Mouse (Mus musculus) liver, embryonic 12.5 days (tissue): ENCODE data around the gene Psmb5. TPM values are rescaled to one million over a fixed set of nuclear protein-coding genes. Genes with fewer than 3 reads are reported as not detected.
"Not testable (repeated sequence)": the region's sequence is repeated elsewhere in the genome, so short reads cannot be mapped to it uniquely, and the experiment has no call there.

Experiments
- ATAC-seq: fragments of 200-750 bp; cut with Nextera tagmentation; 2 replicates; pipeline ENCODE4 v1.8.0; 2017; ENCODE audit warnings: moderate number of reproducible peaks, mild to moderate bottlenecking, moderate library complexity
- H3K27ac ChIP-seq: fragments of 300-500 bp; sonication (generic); 2 replicates; pipeline ENCODE4 v1.5.1; 2016; ENCODE audit warnings: mild to moderate bottlenecking
- H3K27me3 ChIP-seq: fragments of 300-500 bp; sonication (generic); replicated peaks from 2 replicates; pipeline ENCODE4 v1.6.1; 2016; ENCODE audit warnings: mild to moderate bottlenecking, moderate library complexity
- H3K36me3 ChIP-seq: fragments of 300-500 bp; sonication (generic); 2 replicates; pipeline ENCODE4 v1.6.1; 2016; ENCODE audit warnings: mild to moderate bottlenecking, moderate library complexity
- H3K4me1 ChIP-seq: fragments of 300-500 bp; sonication (generic); 2 replicates; pipeline ENCODE4 v1.6.1; 2016
- H3K4me2 ChIP-seq: fragments of 300-500 bp; sonication (generic); 2 replicates; pipeline ENCODE4 v1.6.1; 2016; ENCODE audit warnings: mild to moderate bottlenecking, moderate library complexity
- H3K4me3 ChIP-seq: fragments of 300-500 bp; sonication (generic); 2 replicates; pipeline ENCODE4 v1.5.1; 2016; ENCODE audit warnings: mild to moderate bottlenecking, moderate library complexity
- H3K9ac ChIP-seq: fragments of 300-500 bp; sonication (generic); 2 replicates; pipeline ENCODE4 v1.6.1; 2016; ENCODE audit warnings: mild to moderate bottlenecking, moderate library complexity
- H3K9me3 ChIP-seq: fragments of 300-500 bp; sonication (generic); replicated peaks from 2 replicates; pipeline ENCODE4 v1.6.1; 2016; ENCODE audit warnings: mild to moderate bottlenecking, moderate library complexity
- WGBS: fragments of 180-500 bp; shearing (Covaris S2); methylation state at CpG from one replicate; pipeline ENCODE4 v1.1.7; 2016; ENCODE audit not compliant: insufficient replicate concordance; 5-methylcytosine and 5-hydroxymethylcytosine counted together
- polyA plus RNA-seq: library from polyadenylated mRNA; unstranded; fragments of >200 nt; fragmentation: Nextera tagmentation; extraction: Ambion mirVana; gene quantifications from 2 replicates; pipeline ENCODE4 v1.2.1, GENCODE M21; 2016

Gene Psmb5
- polyA plus RNA-seq, 1 experiment from 2014 or later = 292 TPM

- Histone ChIP-seq H3K27ac (no peak overlapping the region), H3K27me3 (peaks cover 33% of the 10 kb centered on the region), H3K4me2 (no peak overlapping the region), H3K9ac (no peak overlapping the region), H3K4me1 (peaks cover 10% of the 10 kb centered on the region), H3K36me3 (peaks cover 14% of the 10 kb centered on the region), H3K9me3 (no peaks in the 10 kb centered on the region), H3K4me3 (no peak overlapping the region)
- WGBS = 63% methylated on average over 5 of the region's 5 CpGs
- no peak for ATAC-seq
Measured at GRCm38 (mm10) chr14:54628103-54628502, 10.3 kb upstream of the Psmb5 start.

GRCm38 (mm10) chr14:54624976-54625375, 7.2 kb upstream of the Psmb5 start:
- ATAC-seq = no peak
- no peaks in the 10 kb centered on the region for H3K9me3 ChIP-seq
- no peak overlapping the region for H3K27ac ChIP-seq
- H3K4me3 ChIP-seq = no peak overlapping the region
- H3K27me3 ChIP-seq = peaks cover 38% of the 10 kb centered on the region
- WGBS = 66% methylated on average over 10 of the region's 10 CpGs
- no peak overlapping the region for H3K9ac ChIP-seq
- H3K36me3 ChIP-seq = no peaks in the 10 kb centered on the region
- H3K4me1 ChIP-seq = peaks cover 9% of the 10 kb centered on the region
- H3K4me2 ChIP-seq = no peak overlapping the region

- H3K4me3 ChIP-seq = no peak overlapping the region
- no peak overlapping the region for H3K9ac ChIP-seq
- peaks cover 38% of the 10 kb centered on the region for H3K27me3 ChIP-seq
- H3K36me3 ChIP-seq = no peaks in the 10 kb centered on the region
- no peaks in the 10 kb centered on the region for H3K9me3 ChIP-seq
- ATAC-seq = peak; percentile 66; the same call in 1 of the 2 replicates
- H3K4me2 ChIP-seq = no peak overlapping the region
- no peak overlapping the region for H3K27ac ChIP-seq
- 57% methylated on average over 6 of the region's 6 CpGs for WGBS
- peaks cover 9% of the 10 kb centered on the region for H3K4me1 ChIP-seq
Measured at GRCm38 (mm10) chr14:54623334-54623733, 5.5 kb upstream of the Psmb5 start.

DNA sequence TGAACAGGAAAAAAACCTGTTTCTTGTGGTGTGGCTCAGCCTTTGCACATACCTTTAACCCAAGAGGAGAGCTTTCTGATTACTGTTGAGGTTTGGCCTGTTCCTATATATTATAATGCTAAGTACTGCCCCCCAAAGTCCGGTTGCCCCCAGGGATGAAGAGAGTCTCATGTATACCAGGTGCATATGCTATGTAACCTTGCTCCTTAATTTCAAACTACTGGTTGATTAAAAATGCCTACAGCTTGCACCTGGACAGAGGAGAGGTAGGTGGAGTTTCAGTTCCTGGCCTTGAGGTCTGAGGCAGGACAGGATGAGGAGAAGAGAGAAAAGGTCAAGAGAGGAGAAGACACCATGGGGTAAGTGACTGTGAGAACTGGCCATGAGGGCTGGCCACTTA, 3.3 kb upstream of the Psmb5 start, which contains the start of gene Psmb11:
Gene Psmb11 (plus strand): TSS at position 301 of the 400 bp plus-strand sequence.
- no peak within 1 kb of the TSS; the same call in 1 of the 2 replicates for H3K9ac ChIP-seq
- H3K9me3 ChIP-seq = no peaks in the 10 kb centered on the region
- no peak for ATAC-seq
- H3K36me3 ChIP-seq = peaks cover 5% of the 10 kb centered on the region
- H3K4me1 ChIP-seq = peaks cover 21% of the 10 kb centered on the region
- H3K27me3 ChIP-seq = peaks cover 22% of the 10 kb centered on the region
- H3K27ac ChIP-seq = no peak within 1 kb of the TSS
- 79% methylated on average over 1 of the region's 1 CpGs for WGBS
- no peak within 1 kb of the TSS for H3K4me2 ChIP-seq
- H3K4me3 ChIP-seq = no peak within 1 kb of the TSS

DNA sequence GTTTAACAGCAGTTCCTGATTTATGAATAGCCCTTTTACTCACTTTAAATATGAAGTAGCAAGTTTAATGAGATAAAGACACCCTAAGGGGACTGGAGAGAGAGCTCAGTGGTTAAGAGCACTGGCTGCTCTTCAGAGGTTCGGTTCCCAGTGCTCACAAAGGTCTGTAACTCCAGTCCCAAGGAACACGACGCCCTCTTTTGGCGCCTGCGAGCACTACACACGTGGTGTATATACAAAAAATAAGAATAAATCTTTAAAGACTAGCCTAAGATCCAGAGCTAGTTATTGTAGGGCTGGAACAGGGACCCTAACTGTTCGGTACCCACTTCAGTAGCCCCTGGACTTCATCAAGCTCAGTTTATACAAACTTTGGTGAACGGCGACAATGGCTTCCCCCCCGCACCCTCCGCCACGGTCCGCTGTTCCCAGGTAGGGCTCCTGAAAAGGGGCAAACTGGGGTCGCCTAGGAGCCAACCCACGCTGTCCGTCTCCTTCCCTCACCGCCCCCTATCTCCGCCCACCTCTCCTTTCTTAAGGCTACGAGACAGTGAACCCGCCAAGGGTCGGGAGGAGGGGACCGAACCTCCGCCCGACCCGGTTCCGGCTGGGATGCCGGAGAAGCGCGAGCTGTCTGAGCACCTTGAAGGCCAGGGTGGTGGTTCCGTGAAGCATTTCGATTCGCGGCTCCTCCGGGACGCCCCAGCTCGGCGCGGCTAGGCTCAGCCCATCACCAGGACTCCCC, 498 bp downstream of the Psmb5 start:
- Histone ChIP-seq H3K27me3 (0 out of 2 replicates have a peak, but pooled peaks cover under 1% of the 10 kb centered on the region), H3K4me3 (peak overlapping the region; percentile 92), H3K9ac (peak overlapping the region; percentile 92), H3K4me1 (peaks cover 23% of the 10 kb centered on the region), H3K9me3 (no peaks in the 10 kb centered on the region), H3K4me2 (peak overlapping the region; percentile 72), H3K36me3 (peaks cover 38% of the 10 kb centered on the region), H3K27ac (peak overlapping the region; percentile 83)
- 2% methylated on average over 38 of the region's 38 CpGs for WGBS
- ATAC-seq = peak; percentile 51

DNA sequence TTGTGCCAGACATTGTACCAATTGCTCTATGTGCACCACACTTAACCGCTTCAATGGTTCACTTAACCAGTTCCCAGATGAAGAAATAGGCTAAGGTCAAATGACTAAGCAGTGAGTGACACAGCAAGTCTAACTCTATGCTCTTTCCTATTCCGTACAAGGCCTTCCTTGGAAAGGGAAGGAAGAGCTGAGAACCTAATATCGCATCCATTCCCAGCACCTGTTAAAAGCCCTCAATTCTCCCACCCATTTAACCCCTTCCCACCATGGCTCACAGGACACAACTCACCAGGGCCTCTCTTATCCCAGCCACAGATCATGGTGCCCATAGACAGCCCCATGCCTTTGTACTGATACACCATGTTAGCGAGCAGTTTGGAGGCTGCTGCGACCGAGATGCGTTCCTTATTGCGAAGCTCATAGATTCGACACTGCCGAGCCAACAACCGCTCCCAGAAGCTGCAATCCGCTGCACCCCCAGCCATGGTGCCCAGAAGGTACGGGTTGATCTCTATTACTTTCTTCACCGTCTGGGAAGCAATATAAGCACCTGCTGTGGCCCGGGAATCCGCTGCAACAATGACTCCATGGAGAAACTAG, 1.5 kb downstream of the Psmb5 start:
- Histone ChIP-seq H3K27ac (peak overlapping the region; percentile 12; the same call in 1 of the 2 replicates), H3K4me1 (peaks cover 23% of the 10 kb centered on the region), H3K4me3 (peak overlapping the region; percentile 1; the same call in 1 of the 2 replicates), H3K9me3 (no peaks in the 10 kb centered on the region), H3K36me3 (peaks cover 46% of the 10 kb centered on the region), H3K9ac (no peak overlapping the region), H3K4me2 (peak overlapping the region; percentile 72), H3K27me3 (no peaks in the 10 kb centered on the region)
- WGBS = 83% methylated on average over 16 of the region's 16 CpGs
- ATAC-seq = no peak

GRCm38 (mm10) chr14:54614130-54614529, 3.7 kb downstream of the Psmb5 start:
- not testable (repeated sequence) for H3K4me3 ChIP-seq, H3K9me3 ChIP-seq, ATAC-seq, H3K27ac ChIP-seq, H3K4me2 ChIP-seq, H3K27me3 ChIP-seq, H3K9ac ChIP-seq
- 92% methylated on average over 16 of the region's 16 CpGs for WGBS
- H3K36me3 ChIP-seq = peaks cover 53% of the 10 kb centered on the region
- peaks cover 23% of the 10 kb centered on the region for H3K4me1 ChIP-seq

DNA sequence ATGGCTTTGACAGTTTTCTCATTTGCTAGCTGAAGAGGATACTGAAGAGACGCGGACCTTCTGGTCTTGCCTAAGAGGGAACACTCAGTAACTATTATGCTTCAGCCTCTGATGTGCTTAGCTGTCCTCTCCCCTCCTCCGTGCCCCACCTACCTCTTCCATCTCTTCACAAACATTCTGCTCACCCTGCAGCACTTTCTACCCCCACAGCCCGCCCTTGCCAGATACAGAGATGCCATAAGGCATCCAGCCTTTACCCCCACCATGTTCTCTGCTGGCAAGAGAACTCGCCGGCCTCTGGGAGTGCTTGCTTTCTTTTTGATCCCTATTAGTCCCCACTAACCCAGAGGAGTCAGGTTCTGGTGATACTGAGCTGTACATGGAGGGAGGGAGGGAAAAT, 7.2 kb downstream of the Psmb5 start:
- 79% methylated on average over 6 of the region's 6 CpGs for WGBS
- H3K4me1 ChIP-seq = peaks cover 14% of the 10 kb centered on the region
- no peak overlapping the region for H3K4me3 ChIP-seq
- no peak overlapping the region for H3K4me2 ChIP-seq
- ATAC-seq = no peak
- H3K27me3 ChIP-seq = no peaks in the 10 kb centered on the region
- H3K36me3 ChIP-seq = peaks cover 43% of the 10 kb centered on the region
- peak overlapping the region; percentile 24; the same call in 1 of the 2 replicates for H3K27ac ChIP-seq
- no peak overlapping the region for H3K9ac ChIP-seq
- H3K9me3 ChIP-seq = no peaks in the 10 kb centered on the region

- ATAC-seq = no peak
- Histone ChIP-seq H3K4me2 (no peak overlapping the region), H3K4me1 (peaks cover 11% of the 10 kb centered on the region), H3K9ac (no peak overlapping the region), H3K27ac (no peak overlapping the region), H3K27me3 (no peaks in the 10 kb centered on the region), H3K36me3 (peaks cover 36% of the 10 kb centered on the region), H3K4me3 (no peak overlapping the region), H3K9me3 (no peaks in the 10 kb centered on the region)
- 62% methylated on average over 4 of the region's 4 CpGs for WGBS
Measured at GRCm38 (mm10) chr14:54609962-54610361, 7.9 kb downstream of the Psmb5 start.

DNA sequence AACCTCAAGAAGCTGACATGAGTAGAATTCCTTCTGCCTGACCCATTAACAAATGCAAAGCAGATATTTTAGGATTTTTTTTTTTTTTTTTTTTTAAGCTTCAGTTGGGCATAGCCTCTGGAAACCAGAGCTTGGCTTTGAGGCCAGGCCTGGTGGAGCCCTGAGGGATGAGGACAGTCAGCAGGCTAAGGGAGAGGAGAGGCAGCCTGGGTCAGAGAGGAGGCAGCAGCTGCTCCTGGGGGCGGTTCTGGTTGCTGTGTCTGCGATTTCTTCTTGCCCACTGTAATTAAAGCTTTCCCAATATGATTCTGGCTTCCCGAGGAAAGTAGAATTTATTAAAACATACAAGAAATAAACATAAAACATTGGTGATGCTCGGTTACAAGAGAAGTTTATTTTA, 8.6 kb downstream of the Psmb5 start:
- no peak for ATAC-seq
- no peak overlapping the region for H3K27ac ChIP-seq
- H3K9me3 ChIP-seq = no peaks in the 10 kb centered on the region
- no peak overlapping the region for H3K4me2 ChIP-seq
- H3K27me3 ChIP-seq = no peaks in the 10 kb centered on the region
- peaks cover 29% of the 10 kb centered on the region for H3K36me3 ChIP-seq
- 65% methylated on average over 4 of the region's 4 CpGs for WGBS
- H3K4me1 ChIP-seq = peaks cover 17% of the 10 kb centered on the region
- no peak overlapping the region for H3K4me3 ChIP-seq
- no peak overlapping the region for H3K9ac ChIP-seq

DNA sequence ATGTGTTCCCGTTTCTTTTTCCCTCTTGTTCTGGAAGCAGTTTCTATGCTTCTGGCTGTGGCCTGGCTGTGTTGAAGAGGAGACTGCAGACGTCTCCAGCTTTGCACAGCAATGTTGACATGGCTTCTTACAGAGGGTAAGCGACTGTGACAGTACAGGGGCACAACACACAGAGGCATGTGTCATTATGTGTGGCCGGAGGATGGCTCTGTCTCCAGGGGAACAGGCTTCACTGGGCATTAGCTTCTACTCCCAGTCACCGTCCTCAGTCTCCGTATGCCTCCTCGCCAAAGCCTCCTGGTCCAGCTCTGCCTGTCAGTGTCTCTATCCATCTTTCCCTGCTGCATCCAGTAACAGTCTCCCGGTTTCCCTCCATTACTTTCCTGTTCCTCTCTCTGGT, 10.6 kb downstream of the Psmb5 start:
- no peak overlapping the region for H3K4me3 ChIP-seq
- H3K27me3 ChIP-seq = no peaks in the 10 kb centered on the region
- H3K9ac ChIP-seq = no peak overlapping the region
- WGBS = 75% methylated on average over 8 of the region's 8 CpGs
- H3K36me3 ChIP-seq = peaks cover 15% of the 10 kb centered on the region
- H3K9me3 ChIP-seq = no peaks in the 10 kb centered on the region
- H3K27ac ChIP-seq = 0 out of 2 replicates have a peak overlapping the region, but pooled peaks have one; percentile 36
- H3K4me2 ChIP-seq = no peak overlapping the region
- peaks cover 32% of the 10 kb centered on the region for H3K4me1 ChIP-seq
- ATAC-seq = no peak

DNA sequence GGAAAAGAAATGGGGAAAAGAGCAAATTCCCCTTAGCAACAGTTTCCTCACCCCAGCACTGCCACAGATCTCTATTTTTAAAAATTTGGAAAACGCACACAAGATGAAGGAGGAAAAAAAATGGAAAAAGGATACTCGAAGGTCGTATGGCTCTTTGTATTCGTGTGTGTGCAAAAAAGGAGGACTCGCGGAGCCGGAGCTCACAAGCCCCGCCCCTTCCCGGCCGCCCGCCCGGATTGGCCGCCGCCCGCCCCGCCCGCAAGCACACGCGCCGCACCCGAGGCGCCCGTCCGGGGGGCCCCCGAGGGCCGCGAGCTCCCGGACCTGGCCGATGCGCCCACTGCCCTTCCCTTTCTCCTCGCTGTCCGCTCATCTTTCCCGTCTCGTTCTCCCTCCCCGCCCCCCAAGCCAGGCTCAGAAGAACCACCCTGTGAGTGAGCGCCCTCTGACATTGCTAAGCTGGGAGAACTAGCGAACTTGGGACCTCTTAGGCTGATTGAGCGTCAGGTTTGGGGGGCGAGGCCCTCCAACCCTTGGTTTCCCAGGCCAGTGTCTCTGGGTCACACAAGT, 12.0 kb downstream of the Psmb5 start, which contains the start of gene 4931414P19Rik:
Gene 4931414P19Rik (minus strand): TSS at position 242 of the 570 bp plus-strand sequence.
- peak within 1 kb of the TSS; percentile 71 for H3K4me3 ChIP-seq
- peaks cover 38% of the 10 kb centered on the region for H3K4me1 ChIP-seq
- no peaks in the 10 kb centered on the region for H3K9me3 ChIP-seq
- H3K27me3 ChIP-seq = no peaks in the 10 kb centered on the region
- peak within 1 kb of the TSS; percentile 85 for H3K9ac ChIP-seq
- 0 out of 2 replicates have a peak, but pooled peaks cover 4% of the 10 kb centered on the region for H3K36me3 ChIP-seq
- H3K27ac ChIP-seq = peak within 1 kb of the TSS; percentile 87
- H3K4me2 ChIP-seq = peak within 1 kb of the TSS; percentile 89
- WGBS = under 1% methylated on average over 38 of the region's 39 CpGs
- peak; percentile 60 for ATAC-seq
